Mouse (Mus musculus) embryonic facial prominence, embryonic 14.5 days (tissue): ENCODE results near the gene Dgcr2. TPM values are rescaled to one million over a fixed set of nuclear protein-coding genes. Genes with fewer than 3 reads are reported as not detected.

Experiments
- ATAC-seq: fragments of 200-750 bp; cut with Nextera tagmentation; 2 replicates; pipeline ENCODE4 v1.8.0; 2017; ENCODE audit warnings: low read depth, moderate number of reproducible peaks, moderate TSS enrichment
- DNase-seq: peaks from one replicate; pipeline ENCODE4 v3.0.0-alpha.2; 2015; ENCODE audit warnings: low spot score
- H3K27ac ChIP-seq: fragments of 300-500 bp; sonication (generic); replicated peaks from 2 replicates; pipeline ENCODE4 v1.5.1; 2014; ENCODE audit warnings: low read depth, mild to moderate bottlenecking, low read length, moderate library complexity
- H3K27me3 ChIP-seq: fragments of 300-500 bp; sonication (generic); replicated peaks from 2 replicates; pipeline ENCODE4 v1.6.1; 2014; ENCODE audit warnings: low read length; ENCODE audit not compliant: control insufficient read depth, insufficient read depth
- H3K36me3 ChIP-seq: fragments of 300-500 bp; sonication (generic); 2 replicates; pipeline ENCODE4 v1.6.1; 2014; ENCODE audit warnings: low read length, mixed read lengths; ENCODE audit not compliant: control insufficient read depth, insufficient read depth
- H3K4me1 ChIP-seq: fragments of 300-500 bp; sonication (generic); 2 replicates; pipeline ENCODE4 v1.6.1; 2014; ENCODE audit warnings: antibody characterized with exemption, low read length; ENCODE audit not compliant: control insufficient read depth, insufficient read depth
- H3K4me2 ChIP-seq: fragments of 300-500 bp; sonication (generic); 2 replicates; pipeline ENCODE4 v1.6.1; 2014; ENCODE audit warnings: low read depth, mild to moderate bottlenecking, low read length, moderate library complexity, mixed read lengths
- H3K4me3 ChIP-seq: fragments of 300-500 bp; sonication (generic); 2 replicates; pipeline ENCODE4 v1.5.1; 2014; ENCODE audit warnings: low read depth, mild to moderate bottlenecking, low read length
- H3K9ac ChIP-seq: fragments of 300-500 bp; sonication (generic); 2 replicates; pipeline ENCODE4 v1.6.1; 2014; ENCODE audit warnings: low read depth, mild to moderate bottlenecking, low read length, moderate library complexity, mixed read lengths
- H3K9me3 ChIP-seq: fragments of 300-500 bp; sonication (generic); 2 replicates; pipeline ENCODE4 v1.6.1; 2016; ENCODE audit warnings: low read length; ENCODE audit not compliant: control insufficient read depth
- WGBS: fragments of 180-500 bp; shearing (Covaris S2); extraction: QIAGEN DNeasy Blood & Tissue Kit; methylation state at CpG from one replicate; pipeline ENCODE4 v1.1.7; 2014; 5-methylcytosine and 5-hydroxymethylcytosine counted together
- polyA plus RNA-seq: library from polyadenylated mRNA; unstranded; fragments of >200 nt; fragmentation: Nextera tagmentation; extraction: Ambion mirVana; gene quantifications from 2 replicates; pipeline ENCODE4 v1.2.1, GENCODE M21; 2014

Gene Dgcr2
- polyA plus RNA-seq, 1 experiment from 2014 or later = 81.9 TPM

- Histone ChIP-seq H3K4me3 (peak overlapping the region; percentile 33), H3K27me3 (peaks cover 41% of the 10 kb centered on the region), H3K4me2 (peak overlapping the region; percentile 59), H3K36me3 (peaks cover 47% of the 10 kb centered on the region), H3K4me1 (peaks cover 94% of the 10 kb centered on the region), H3K9me3 (no peaks in the 10 kb centered on the region), H3K9ac (peak overlapping the region; percentile 52), H3K27ac (peak overlapping the region; percentile 63; the same call in 1 of the 2 replicates)
- DNase-seq (peak; percentile 12), ATAC-seq (no peak)
- 22% methylated on average over 7 of the region's 7 CpGs for WGBS
Measured at GRCm38 (mm10) chr16:17804982-17805381, 93.4 kb downstream of the Dgcr2 start.

DNA sequence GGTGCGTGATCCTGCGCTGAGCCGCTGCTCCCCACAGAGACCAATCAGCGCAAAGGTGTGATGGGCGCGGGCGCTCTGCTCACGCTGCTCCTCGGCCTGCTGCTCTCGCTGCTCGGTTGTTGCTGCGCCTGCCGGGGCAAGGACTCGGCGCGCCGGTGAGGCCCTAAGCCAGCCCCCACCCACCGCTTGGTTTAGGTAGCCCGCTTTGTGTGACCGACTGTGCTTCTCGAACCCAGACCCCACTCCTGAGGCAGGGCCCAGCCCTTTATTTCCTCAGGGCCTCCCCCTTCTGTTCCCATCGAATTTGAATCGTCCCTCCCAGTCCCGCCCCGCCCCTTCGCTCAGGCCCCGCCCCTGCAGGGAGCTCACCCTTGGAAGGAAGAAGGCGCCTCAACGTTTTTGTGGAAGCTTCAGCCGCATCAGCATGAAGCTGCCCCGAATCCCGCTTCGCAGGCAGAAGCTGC is 93.9 kb downstream of the Dgcr2 start:
- WGBS = 8% methylated on average over 28 of the region's 33 CpGs
- Histone ChIP-seq H3K9me3 (no peaks in the 10 kb centered on the region), H3K27me3 (peaks cover 42% of the 10 kb centered on the region), H3K4me3 (peak overlapping the region; percentile 33), H3K36me3 (peaks cover 47% of the 10 kb centered on the region), H3K9ac (peak overlapping the region; percentile 52), H3K4me2 (peak overlapping the region; percentile 59), H3K27ac (peak overlapping the region; percentile 63), H3K4me1 (peaks cover 94% of the 10 kb centered on the region)
- DNase-seq (peak; percentile 86), ATAC-seq (peak; percentile 31; the same call in 1 of the 2 replicates)

DNA sequence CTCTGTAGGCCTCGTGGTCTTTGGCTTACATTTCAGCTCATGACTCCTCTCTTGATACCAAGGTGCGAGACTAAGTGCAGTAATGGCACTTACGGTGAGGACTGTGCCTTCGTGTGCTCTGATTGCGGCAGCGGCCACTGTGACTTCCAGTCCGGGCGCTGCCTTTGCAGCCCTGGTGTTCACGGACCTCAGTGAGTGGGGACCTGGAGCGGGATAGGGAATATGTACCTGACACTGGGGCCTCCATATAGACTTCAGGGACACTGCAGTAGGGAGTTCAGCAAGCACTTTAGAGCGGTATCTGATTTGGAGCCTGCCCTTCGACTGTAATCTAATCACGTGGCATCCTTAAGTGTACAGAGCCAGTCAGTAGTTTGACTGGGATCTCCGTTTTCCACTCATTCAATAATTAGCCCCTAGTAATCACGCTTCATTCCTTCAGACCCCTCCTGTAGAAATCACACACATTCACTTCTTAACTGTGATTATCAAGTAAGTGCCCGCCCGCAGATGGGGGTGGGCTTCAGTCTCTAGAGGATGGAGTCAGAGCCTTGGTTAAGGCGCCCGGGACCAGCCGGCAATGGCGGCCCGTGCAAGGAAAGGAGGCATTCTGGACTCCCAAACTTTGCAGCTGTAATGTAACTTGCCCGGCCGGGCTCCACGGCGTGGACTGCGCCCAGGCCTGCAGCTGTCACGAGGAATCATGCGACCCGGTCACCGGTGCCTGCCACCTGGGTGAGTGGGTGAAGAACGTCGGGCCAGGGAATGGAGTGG is 94.5 kb downstream of the Dgcr2 start:
- Histone ChIP-seq H3K36me3 (peaks cover 47% of the 10 kb centered on the region), H3K4me2 (peak overlapping the region; percentile 59), H3K27ac (peak overlapping the region; percentile 63; the same call in 1 of the 2 replicates), H3K9ac (peak overlapping the region; percentile 54), H3K9me3 (no peaks in the 10 kb centered on the region), H3K27me3 (peaks cover 42% of the 10 kb centered on the region), H3K4me3 (peak overlapping the region; percentile 33), H3K4me1 (peaks cover 95% of the 10 kb centered on the region)
- ATAC-seq = no peak
- WGBS = 22% methylated on average over 33 of the region's 33 CpGs
- DNase-seq = no peak

- Histone ChIP-seq H3K4me1 (peaks cover 89% of the 10 kb centered on the region), H3K4me2 (peak overlapping the region; percentile 59), H3K9ac (peak overlapping the region; percentile 54), H3K4me3 (peak overlapping the region; percentile 32), H3K36me3 (peaks cover 41% of the 10 kb centered on the region), H3K27me3 (peaks cover 42% of the 10 kb centered on the region), H3K9me3 (no peaks in the 10 kb centered on the region), H3K27ac (no peak overlapping the region; the same call in 1 of the 2 replicates)
- DNase-seq (peak; percentile 39), ATAC-seq (no peak)
- 11% methylated on average over 47 of the region's 83 CpGs for WGBS
Measured at GRCm38 (mm10) chr16:17802839-17803674, 95.3 kb downstream of the Dgcr2 start.

DNA sequence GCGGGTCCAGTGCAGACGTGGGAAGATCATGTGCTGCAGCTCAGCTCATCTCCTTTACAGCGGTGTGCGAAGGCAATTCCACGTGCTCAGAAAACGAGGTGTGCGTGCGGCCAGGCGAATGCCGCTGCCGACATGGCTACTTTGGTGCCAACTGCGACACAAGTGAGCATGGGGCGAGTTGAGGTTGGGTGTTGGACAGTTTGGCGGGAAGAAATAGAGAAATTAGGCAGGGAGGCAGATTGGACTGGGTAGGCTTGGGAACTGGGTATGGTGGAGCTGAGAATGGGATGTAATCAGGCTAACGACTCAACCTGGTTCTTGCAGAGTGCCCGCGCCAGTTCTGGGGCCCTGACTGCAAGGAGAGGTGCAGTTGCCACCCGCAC is 95.9 kb downstream of the Dgcr2 start:
- ATAC-seq (no peak), DNase-seq (no peak)
- 15% methylated on average over 17 of the region's 18 CpGs for WGBS
- peak overlapping the region; percentile 59 for H3K4me2 ChIP-seq
- H3K27me3 ChIP-seq = peaks cover 42% of the 10 kb centered on the region
- H3K4me3 ChIP-seq = peak overlapping the region; percentile 32
- no peaks in the 10 kb centered on the region for H3K9me3 ChIP-seq
- no peak overlapping the region for H3K27ac ChIP-seq
- peaks cover 83% of the 10 kb centered on the region for H3K4me1 ChIP-seq
- H3K36me3 ChIP-seq = peaks cover 36% of the 10 kb centered on the region
- H3K9ac ChIP-seq = peak overlapping the region; percentile 54

- peaks cover 78% of the 10 kb centered on the region for H3K4me1 ChIP-seq
- H3K4me2 ChIP-seq = peak overlapping the region; percentile 59
- 19% methylated on average over 7 of the region's 7 CpGs for WGBS
- H3K27me3 ChIP-seq = peaks cover 42% of the 10 kb centered on the region
- peak overlapping the region; percentile 54; the same call in 1 of the 2 replicates for H3K9ac ChIP-seq
- no peak overlapping the region for H3K27ac ChIP-seq
- ATAC-seq = no peak
- H3K4me3 ChIP-seq = peak overlapping the region; percentile 32; the same call in 1 of the 2 replicates
- DNase-seq = peak; percentile 36
- H3K36me3 ChIP-seq = peaks cover 31% of the 10 kb centered on the region
- H3K9me3 ChIP-seq = no peaks in the 10 kb centered on the region
Measured at GRCm38 (mm10) chr16:17801777-17802455, 96.4 kb downstream of the Dgcr2 start.

- Histone ChIP-seq H3K4me2 (peak overlapping the region; percentile 80), H3K4me3 (peak overlapping the region; percentile 8; the same call in 1 of the 2 replicates), H3K9ac (0 out of 2 replicates have a peak overlapping the region, but pooled peaks have one; percentile 20), H3K36me3 (peaks cover 21% of the 10 kb centered on the region; the same call in 1 of the 2 replicates), H3K27me3 (peaks cover 36% of the 10 kb centered on the region), H3K4me1 (peaks cover 63% of the 10 kb centered on the region), H3K9me3 (no peaks in the 10 kb centered on the region), H3K27ac (no peak overlapping the region)
- ATAC-seq (no peak), DNase-seq (no peak)
Measured at GRCm38 (mm10) chr16:17799584-17799983, 98.8 kb downstream of the Dgcr2 start.
